Mouse (Mus musculus) R1 (cell line): ENCODE data around the gene Lrmp.
"Not testable (repeated sequence)": the region's sequence is repeated elsewhere in the genome, so short reads cannot be mapped to it uniquely, and the experiment has no call there.

Experiments
- DNase-seq: peaks from one replicate; pipeline ENCODE4 v3.0.0-alpha.2; 2018; ENCODE audit warnings: low read depth, low spot score

The Lrmp gene

DNA sequence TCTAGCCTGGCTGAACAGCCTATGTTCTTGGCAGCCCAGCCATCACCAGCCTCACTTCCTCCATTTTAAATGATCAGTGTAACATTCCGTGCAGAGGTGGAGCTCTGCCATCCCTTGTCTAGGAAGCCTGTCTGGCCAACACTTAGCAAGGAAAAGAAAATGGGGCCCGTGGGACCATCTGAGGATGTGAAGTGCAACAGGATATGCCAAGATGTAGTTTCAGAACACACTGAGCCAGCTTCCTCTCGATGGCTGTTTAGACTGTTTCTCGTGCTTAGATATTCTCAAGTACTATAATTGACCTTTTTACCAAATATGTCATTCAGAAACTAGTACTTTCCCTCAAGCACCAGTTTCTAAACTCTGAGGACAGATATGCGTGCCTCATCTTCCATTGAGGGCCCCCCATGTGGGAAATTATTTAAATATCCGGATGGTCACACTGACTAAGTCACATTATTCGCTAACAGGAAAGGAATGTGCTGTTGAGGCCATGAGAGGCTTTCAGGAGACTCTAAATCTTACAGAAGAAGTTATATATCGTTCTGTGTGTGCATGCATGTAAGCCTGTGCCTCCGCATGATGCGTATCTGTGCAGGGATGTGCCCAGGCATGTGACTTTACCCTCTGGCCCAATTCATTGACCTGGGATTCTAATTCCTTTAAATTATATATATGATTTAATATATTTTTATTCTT, 11.1 kb upstream of the Lrmp start:
- no peak for DNase-seq

DNA sequence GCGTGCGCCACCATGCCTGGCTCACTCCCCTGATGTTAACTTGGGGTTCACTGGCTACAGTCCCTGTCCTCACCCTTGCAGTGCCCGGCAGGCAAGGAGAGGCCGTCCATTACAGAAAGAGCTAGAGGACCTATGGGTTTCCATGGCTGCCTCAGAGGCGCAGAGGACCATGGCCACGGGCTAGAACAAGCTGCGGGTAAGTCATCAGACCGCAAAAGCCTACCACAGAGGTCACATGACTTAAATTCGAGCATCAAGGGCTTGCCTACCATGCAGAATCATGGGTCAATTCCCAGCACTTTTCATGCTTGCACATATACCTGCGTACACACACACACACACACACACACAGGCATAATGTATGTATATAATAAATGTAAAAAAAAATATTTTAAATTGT, 10.0 kb upstream of the Lrmp start:
- DNase-seq, result peak; percentile 40

DNA sequence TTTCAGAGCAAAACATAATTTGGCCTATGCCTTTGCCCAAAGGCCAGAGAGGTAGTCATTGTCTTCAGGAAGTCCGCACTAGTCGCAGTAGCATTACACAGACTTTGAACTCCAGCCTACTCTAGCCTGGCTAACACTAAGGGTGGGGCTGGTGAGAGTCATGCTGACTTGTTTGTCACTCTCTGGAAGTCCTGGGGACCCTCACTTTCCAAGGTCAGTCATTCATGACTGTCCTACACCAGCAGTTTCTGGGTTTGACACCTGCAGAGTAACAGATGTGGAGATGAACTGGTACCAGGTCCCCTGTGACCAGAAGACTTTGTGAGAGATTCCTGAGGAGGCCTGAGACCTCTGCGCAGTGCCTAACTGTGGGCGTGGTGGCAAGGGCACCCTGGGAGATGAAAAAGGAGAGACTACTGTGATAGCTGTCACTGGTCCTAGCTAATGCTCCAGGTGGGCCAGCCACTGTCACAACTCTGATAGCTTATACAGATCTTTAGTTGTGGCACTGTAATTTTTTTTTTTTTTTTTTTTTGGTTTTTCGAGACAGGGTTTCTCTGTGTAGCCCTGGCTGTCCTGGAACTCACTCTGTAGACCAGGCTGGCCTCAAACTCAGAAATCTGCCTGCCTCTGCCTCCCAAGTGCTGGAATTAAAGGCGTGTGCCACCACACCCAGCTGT, 9.2 kb upstream of the Lrmp start:
- peak; percentile 45 for DNase-seq

DNA sequence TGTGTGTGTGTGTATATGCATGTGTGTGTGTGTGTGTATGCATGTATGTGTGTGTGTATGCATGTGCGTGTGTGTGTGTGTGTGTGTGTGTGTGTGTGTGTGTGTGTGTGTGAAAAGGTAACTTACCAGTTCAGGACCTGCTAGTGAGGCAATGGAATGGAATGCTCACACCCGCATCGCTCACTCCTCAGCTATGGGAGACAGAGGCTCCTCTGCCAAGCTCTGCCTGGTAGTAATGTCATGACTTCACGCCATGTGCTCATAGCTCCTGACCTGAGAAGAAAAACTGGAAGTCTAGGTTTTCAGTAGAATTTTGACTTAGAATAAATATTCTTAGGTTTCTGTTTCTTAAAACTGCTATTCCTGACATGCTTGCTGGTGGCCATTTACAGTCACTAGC, 4.7 kb upstream of the Lrmp start:
- no peak for DNase-seq

DNA sequence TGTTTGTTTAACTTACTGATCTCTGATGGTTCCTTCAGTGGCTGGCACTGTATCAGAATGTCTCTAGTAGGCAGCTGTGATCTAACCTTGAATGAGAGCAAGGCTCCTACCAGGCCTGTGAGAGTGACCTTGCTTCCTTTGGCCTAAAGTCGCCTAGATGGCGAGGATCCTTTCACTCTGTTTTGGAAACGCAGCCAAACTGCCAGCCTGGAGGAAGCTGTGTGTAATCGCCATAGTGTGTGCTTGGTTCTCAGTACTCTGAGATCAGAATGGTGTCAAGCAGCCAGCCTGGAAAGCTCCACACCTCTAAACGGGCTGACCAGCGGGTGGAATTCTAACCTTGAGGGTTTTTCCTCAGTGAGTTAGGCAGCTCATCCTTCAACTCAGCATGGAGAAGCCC, 2.6 kb upstream of the Lrmp start:
- no peak for DNase-seq

DNA sequence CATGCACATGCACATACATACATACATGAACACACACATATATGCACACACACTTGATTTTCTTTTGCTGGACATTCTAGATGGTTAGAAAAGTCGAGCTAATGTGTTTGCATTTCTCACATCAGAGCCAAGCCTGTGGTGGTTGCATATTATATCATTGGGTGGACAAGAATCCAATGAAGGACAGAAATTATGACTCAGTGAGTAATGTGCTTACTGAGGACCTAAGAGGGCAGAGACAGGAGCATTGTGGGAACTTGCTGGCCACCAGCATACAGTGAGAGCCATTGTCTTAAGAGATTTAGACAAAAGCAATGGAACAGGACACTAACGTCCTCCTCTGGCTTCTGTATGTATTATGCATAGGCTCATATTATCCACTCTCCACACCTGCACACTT, 892 bp upstream of the Lrmp start:
- DNase-seq, result no peak

DNA sequence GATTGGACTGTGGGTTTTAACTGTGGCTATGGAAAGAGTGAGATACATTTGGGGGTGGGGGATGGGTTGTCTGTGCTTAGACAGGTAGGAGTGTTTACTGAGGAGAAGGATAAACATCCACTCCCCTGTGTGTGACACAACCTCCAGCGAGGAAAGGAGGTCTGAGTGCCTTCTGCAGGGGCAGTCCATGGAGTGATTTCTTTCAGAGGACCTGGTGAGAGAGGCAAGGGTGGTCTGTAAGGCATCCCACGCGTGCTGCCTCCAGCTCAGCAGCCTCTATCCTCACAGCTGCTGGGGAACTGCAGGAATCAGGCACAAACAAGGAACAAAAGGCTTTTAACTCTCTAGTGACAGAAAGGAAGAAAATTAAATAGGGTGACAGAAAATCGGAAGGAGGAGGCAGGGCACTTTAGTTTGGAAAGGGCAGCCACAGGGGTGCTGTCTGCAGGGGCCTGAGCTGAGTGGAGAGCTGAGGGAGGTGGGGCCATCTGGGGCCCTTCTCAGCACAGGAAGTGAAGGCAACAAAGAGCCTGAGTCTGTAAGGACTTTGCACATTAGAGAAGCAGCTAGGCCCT, 732 bp downstream of the Lrmp start:
- DNase-seq, result peak; percentile 58

DNA sequence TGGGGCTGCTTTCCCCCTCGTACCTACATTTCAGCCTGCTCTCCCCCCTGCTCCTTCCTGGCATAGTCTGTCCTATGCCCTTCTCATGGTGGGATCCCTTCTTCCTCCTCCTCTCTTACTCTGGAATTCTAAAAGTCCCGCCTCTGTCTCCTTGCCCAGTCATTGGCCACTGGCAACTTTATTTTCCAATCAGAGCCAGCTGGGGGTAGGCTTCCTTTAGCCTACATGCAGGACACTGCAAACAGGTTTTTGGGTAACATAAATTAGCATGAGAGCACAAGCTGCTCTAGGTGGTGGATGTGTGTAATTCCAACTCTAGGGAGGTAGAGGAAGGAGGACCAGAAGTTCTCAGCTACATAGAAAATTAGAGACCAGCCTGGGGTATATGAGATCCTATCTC, 4.6 kb downstream of the Lrmp start:
- peak; percentile 88 for DNase-seq

DNA sequence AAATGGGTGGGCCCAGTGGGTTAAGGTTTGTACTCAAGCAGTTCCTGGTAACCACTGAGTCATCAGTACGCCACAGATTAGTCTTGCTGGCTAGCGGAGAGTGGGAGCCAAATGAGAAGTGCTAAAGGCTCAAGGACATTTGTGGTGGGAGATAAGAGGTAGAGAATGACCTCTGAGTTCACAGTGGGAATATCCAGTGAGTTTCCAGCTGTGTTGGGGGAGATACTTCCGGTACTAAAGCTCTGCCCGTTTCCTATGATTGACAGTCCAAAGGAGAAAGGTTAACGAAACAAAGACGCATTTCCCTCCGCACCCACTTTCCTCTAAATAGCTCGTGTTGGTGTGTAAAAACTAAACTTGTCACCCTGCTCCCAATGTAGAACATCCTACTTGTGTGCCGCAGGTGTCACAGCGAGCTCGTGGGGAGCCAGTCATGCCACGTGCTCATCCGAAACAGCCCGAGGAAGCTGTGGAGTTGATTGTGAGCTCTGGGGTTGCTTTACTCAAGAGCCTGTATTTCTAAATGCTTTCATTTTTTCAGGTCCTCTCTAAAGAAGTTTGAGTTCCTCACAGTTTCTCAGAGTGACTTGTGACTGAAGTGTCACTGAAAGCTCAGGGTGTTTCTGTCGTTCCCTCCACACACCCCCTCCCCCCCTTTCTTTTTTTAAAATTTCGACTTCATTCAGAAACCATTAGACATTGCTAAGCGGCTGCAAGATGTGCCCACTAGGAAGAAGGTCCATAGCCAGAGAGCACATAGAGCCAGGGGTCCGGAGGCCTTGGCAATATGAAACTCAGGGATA, 5.5 kb downstream of the Lrmp start:
- peak; percentile 92 for DNase-seq

DNA sequence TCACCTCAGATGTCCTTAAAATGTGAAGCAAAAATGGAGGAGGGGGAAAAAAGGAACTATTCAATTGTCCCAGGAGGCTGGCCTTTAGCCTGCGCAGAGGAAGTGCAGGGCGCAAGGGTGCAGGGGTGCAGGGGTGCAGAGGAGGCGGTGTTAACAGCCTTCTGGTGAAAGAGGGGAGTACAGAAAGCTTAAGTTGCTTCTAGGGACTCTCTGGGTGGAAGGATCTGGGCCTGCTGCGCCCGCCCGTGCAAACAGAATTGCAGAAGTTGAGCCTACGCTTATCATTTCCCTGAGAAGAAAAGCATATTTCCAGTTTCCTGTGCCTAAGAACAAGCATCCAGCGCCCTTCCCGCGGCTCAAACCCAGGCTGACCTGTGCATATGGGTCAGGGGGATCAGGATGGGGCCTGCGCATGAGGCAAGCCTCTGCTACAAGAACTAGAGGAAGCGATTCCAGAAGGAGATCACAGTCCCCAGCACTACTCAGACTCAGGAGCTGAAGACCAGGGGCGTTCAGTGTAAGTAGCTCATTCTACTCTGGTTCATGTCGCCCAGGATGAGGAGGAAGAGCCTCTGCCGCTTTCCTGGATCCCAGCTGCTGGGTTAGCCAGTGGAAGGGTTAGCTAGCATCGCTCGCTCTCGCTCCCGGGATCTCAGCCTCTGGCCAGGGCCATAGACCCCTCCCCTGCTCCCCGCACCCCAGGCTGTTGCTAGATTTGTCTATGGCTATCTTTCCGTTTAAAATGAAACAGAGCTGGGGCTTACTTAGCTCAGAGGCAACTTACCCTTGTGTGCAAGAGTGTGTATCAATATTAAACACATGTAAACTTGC, 6.4 kb downstream of the Lrmp start:
- DNase-seq, result peak; percentile 77

DNA sequence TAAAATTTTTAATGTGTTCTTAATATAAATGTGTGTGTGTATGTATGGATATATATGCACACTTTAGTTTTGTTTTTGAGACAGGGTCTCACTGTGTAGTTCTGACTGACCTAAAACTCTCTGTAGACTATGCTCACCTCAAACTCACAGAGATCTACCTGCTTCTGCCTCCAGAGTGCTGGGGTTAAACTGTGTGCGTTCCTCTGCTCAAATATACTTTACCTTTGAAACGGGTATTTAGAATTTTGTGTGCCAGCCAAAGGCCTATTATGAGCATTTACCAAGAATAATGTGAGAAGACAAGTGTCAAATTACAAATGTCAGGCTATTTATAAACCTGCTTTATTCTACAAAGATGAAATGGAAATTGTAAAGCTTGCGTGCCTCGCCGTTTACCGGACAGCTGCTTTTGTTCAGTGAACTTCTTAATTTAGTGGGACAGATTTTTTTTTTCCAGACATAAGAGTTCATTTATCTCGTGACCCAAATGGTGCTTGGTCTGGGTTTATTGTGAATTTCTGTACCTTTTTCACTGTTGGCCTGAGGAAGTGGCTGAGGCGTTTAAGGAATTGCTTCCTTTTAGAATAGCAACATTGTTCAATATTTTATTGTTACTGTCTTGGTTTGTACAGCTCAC, 7.1 kb downstream of the Lrmp start:
- no peak for DNase-seq

DNA sequence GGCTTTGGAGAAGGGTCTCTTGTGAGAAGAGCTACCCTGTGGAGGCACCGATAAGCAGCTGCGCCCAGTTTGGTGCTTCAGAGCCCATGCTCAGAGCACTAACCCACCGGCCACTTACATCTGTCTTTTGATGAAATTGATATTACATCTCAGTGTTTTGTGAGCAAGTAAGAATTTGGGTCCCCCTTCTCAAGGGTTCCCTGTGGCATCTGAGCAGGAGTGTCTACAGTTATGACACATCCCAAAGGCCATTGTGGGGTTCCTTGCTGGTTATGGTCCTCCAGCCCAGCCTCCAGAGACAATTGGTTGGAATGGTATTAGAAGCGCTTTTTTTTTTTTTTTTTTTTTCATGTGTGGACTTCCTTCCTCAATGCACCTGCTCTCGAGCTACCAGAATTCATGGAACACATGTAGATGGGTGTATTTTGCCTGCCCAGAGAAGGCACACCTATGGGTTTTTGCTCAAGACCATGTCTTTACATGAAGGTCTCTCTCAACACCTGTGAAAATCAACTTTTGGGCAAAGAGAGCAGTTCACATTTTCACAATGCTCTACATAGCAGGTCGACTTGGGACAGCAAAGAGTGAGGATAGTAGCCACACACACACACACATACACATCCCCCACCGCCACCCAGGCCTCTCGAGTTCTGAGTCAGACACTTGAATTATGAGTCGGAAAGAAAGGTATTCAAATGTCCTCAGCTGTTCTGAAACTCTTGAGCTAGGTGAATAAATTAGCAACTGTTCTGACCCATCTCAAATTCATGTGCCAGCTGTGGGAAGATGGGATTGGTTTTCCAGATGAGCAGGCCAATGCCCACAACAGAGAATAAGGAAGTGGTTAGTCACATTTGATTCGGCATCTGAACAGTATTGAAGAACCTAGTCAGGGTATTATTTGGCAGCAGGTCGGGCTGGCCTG, 7.9 kb downstream of the Lrmp start:
- no peak for DNase-seq

DNA sequence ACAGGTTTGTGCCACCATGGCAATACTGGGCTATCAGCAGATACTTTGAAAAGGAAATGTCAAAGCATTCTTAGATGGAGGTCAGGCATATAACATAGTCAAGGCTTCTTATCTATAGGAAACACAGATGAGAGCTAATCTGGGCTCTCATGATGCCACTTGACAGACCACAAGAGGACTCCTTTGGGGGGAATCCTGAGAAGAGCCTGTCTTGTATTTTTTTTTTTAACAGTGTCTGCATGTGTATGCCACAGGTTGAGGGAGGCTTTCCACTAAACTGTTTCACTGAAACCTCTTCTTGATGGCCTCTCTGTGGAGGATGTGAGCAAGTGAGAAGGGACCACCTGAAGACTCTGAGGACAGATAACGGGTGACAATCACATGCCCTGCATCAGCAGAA, 9.2 kb downstream of the Lrmp start:
- DNase-seq, result no peak

DNA sequence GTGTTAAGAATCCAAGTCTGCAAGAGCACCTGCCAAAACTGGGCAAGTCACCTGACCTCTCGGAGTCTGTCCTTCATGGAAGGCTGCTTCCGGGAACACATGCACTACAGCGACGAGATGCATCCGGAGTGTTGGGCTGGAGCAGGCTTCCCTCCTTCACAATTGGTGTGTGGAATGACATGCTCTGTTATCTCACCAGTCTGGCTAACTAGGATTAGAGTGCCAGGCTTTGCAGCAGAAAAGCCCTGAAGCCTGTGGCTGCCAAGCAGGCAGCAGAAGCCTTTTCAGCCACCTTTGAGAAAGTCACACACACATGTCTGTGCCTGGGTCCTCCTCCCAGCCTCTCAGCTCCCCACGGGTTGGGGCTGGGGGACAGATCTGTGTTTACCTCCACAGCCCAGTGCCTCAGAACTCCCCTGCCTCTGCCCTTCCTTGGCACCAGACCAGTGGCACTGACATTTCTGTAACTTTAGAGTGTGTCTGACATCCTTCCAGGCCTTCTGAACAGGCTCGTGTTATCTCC, 10.2 kb downstream of the Lrmp start:
- no peak for DNase-seq

DNA sequence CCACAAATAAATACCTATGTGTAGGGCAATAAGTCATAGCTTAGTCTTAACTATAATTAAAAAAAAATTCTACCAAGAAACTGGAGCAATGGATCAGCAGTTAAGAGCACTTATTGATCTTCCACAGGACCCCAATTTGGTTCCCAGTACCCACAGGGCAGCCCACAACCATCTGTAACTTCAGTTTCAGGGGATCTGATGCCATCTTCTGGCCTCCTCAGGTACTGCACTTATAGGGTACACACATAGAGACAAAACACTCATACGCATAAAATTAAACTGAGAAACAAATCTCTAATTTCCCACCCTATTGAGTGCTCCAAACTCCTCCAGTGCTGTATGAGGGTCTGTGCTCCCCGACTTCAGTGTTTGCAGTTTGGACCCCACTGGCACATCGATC, 12.2 kb downstream of the Lrmp start:
- no peak for DNase-seq

DNA sequence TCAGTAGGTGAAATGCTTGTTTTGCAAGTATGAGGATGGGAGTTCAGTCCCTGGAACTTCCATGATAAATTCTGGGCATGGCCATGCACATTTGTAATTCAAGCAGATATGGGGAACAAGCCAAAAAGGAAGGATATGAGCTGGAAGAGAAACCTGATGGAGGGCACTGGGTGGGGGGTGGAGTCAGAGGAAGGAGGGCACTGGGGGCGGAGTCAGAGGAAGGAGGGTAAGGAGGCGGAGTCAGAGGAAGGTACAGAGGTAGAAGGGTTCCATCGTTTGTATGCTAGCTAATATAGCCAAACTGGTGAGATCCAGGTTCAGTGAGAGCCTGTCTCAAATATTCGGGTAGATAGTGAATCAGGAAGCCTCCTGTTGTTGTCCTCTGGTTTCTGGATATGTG, 14.1 kb downstream of the Lrmp start:
- peak; percentile 51 for DNase-seq

DNA sequence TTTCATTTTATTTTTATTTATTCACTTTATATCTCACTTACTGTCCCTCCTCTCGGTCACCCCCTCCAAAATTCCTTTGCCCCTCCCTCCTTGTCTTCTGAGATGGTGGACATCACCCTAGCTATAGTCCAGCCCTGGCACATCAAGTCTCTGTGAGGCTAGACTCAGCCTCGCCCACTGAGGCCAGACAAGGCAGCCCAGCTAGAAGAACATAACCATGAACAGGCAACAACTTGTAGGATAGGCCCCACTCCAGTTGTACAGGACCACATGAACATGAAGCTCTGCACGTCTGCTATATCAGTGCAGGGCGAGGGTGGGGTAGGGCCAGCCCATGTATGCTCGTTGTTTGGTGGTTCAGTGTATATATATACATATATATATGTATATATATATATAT, 16.5 kb downstream of the Lrmp start:
- no peak for DNase-seq

DNA sequence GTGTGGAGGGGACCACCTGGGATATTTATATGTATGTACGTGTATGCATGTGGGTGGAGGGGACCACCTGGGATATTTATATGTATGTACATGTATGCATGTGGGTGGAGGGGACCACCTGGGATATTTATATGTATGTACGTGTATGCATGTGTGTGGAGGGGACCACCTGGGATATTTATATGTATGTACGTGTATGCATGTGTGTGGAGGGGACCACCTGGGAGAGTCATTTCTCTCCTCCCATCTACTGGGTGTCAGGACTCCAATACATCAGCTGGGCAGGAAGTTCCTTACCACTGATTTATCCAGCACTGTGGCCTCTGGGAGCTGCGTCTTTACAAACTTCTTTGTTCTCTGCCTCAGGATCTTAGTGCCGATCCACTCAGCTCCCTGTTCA, 17.5 kb downstream of the Lrmp start:
- not testable (repeated sequence) for DNase-seq

DNA sequence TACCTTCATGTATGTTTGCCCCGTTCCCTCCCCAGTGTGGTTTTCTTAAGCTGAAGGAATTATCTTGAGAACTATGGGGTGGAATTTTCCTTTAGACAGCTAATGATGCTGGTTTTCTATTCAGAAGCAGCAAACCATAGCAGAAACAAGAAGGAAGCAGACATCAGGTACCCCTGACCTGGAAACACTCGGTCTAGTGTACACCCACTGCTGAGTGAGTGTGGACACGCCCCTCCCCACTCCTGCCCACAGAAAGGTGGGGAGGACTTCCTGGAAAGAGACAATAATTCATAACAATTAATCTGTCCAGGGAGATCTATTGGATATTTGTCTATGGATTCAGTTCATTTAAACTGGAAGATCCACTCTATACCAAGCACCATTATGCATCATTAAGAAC, 19.8 kb downstream of the Lrmp start:
- no peak for DNase-seq

DNA sequence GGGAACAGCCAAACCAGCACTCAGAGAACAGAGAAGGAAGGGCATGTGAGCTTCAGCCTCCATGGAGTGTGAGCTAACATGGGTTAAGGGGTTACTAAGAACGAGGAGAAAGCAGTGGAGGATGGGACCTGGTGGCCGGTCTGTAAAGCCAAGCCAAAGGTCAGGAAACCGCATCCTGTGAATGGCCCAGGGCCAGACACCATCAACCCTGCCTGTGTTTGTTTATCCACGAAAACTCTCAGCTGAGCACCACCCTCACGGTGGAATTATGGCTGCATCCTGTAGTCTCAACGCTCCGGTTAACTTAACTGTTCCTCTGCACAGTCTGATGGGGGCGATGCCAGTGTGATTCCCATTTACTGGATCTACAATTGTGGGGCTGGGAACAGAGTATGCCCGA, 20.4 kb downstream of the Lrmp start:
- DNase-seq, result no peak
